Mouse (Mus musculus) heart, embryonic 15.5 days (tissue): ENCODE results near the gene B230118H07Rik. TPM values are rescaled to one million over a fixed set of nuclear protein-coding genes. Genes with fewer than 3 reads are reported as not detected.

Experiments used
- ATAC-seq: fragments of 200-750 bp; cut with Nextera tagmentation; replicated peaks from 2 replicates; pipeline ENCODE4 v1.8.0; 2017; ENCODE audit warnings: low read depth, moderate TSS enrichment; ENCODE audit not compliant: insufficient number of reproducible peaks, insufficient read depth, low FRiP score
- H3K27ac ChIP-seq: fragments of 300-500 bp; sonication (generic); 2 replicates; pipeline ENCODE4 v1.5.1; 2015; ENCODE audit warnings: mild to moderate bottlenecking, inconsistent platforms
- H3K27me3 ChIP-seq: fragments of 300-500 bp; sonication (generic); 2 replicates; pipeline ENCODE4 v1.6.1; 2015; ENCODE audit warnings: inconsistent platforms
- H3K36me3 ChIP-seq: fragments of 300-500 bp; sonication (generic); 2 replicates; pipeline ENCODE4 v1.6.1; 2015; ENCODE audit warnings: mild to moderate bottlenecking, inconsistent platforms
- H3K4me1 ChIP-seq: fragments of 300-500 bp; sonication (generic); replicated peaks from 2 replicates; pipeline ENCODE4 v1.6.1; 2015; ENCODE audit warnings: inconsistent platforms
- H3K4me2 ChIP-seq: fragments of 300-500 bp; sonication (generic); 2 replicates; pipeline ENCODE4 v1.6.1; 2015; ENCODE audit warnings: inconsistent platforms, mild to moderate bottlenecking, moderate library complexity
- H3K4me3 ChIP-seq: fragments of 300-500 bp; sonication (generic); 2 replicates; pipeline ENCODE4 v1.5.1; 2015; ENCODE audit warnings: mild to moderate bottlenecking, inconsistent platforms
- H3K9ac ChIP-seq: fragments of 300-500 bp; sonication (generic); 2 replicates; pipeline ENCODE4 v1.6.1; 2015; ENCODE audit warnings: mild to moderate bottlenecking, inconsistent platforms
- H3K9me3 ChIP-seq: fragments of 300-500 bp; sonication (generic); replicated peaks from 2 replicates; pipeline ENCODE4 v1.6.1; 2016; ENCODE audit warnings: inconsistent platforms
- WGBS: fragments of 180-500 bp; shearing (Covaris S2); methylation state at CpG from one replicate; pipeline ENCODE4 v1.1.7; 2015; ENCODE audit warnings: mixed read lengths; 5-methylcytosine and 5-hydroxymethylcytosine counted together
- polyA plus RNA-seq: library from polyadenylated mRNA; unstranded; fragments of >200 nt; fragmentation: Nextera tagmentation; extraction: Ambion mirVana; gene quantifications from 2 replicates; pipeline ENCODE4 v1.2.1, GENCODE M21; 2015

The B230118H07Rik gene
- polyA plus RNA-seq, 1 experiment from 2014 or later = 57.1 TPM

- ATAC-seq = no peak
- Histone ChIP-seq H3K36me3 (no peaks in the 10 kb centered on the region), H3K4me3 (no peak overlapping the region), H3K9ac (no peak overlapping the region), H3K27me3 (no peaks in the 10 kb centered on the region), H3K9me3 (no peaks in the 10 kb centered on the region), H3K27ac (no peak overlapping the region), H3K4me1 (peaks cover 3% of the 10 kb centered on the region), H3K4me2 (no peak overlapping the region)
- 65% methylated on average over 3 of the region's 3 CpGs for WGBS
Measured at GRCm38 (mm10) chr2:101668751-101669150, 19.4 kb upstream of the B230118H07Rik start.

- Histone ChIP-seq H3K4me3 (no peak overlapping the region), H3K36me3 (no peaks in the 10 kb centered on the region), H3K4me2 (no peak overlapping the region), H3K9ac (no peak overlapping the region), H3K27ac (no peak overlapping the region), H3K27me3 (no peaks in the 10 kb centered on the region), H3K4me1 (peaks cover 3% of the 10 kb centered on the region), H3K9me3 (no peaks in the 10 kb centered on the region)
- no peak for ATAC-seq
- 86% methylated on average over 3 of the region's 3 CpGs for WGBS
Measured at GRCm38 (mm10) chr2:101665703-101666092, 16.4 kb upstream of the B230118H07Rik start.

GRCm38 (mm10) chr2:101665058-101665702 lies 15.8 kb upstream of the B230118H07Rik start:
- 17% methylated on average over 9 of the region's 9 CpGs for WGBS
- ATAC-seq = 0 out of 2 replicates have a peak, but pooled peaks have one; percentile 35
- no peak overlapping the region for H3K4me3 ChIP-seq
- no peaks in the 10 kb centered on the region for H3K36me3 ChIP-seq
- no peaks in the 10 kb centered on the region for H3K27me3 ChIP-seq
- H3K4me2 ChIP-seq = no peak overlapping the region
- H3K27ac ChIP-seq = no peak overlapping the region
- H3K4me1 ChIP-seq = peaks cover 3% of the 10 kb centered on the region
- H3K9me3 ChIP-seq = no peaks in the 10 kb centered on the region
- H3K9ac ChIP-seq = no peak overlapping the region

- 58% methylated on average over 2 of the region's 2 CpGs for WGBS
- H3K9me3 ChIP-seq = no peaks in the 10 kb centered on the region
- ATAC-seq = no peak
Measured at GRCm38 (mm10) chr2:101660536-101660935, 11.2 kb upstream of the B230118H07Rik start.

DNA sequence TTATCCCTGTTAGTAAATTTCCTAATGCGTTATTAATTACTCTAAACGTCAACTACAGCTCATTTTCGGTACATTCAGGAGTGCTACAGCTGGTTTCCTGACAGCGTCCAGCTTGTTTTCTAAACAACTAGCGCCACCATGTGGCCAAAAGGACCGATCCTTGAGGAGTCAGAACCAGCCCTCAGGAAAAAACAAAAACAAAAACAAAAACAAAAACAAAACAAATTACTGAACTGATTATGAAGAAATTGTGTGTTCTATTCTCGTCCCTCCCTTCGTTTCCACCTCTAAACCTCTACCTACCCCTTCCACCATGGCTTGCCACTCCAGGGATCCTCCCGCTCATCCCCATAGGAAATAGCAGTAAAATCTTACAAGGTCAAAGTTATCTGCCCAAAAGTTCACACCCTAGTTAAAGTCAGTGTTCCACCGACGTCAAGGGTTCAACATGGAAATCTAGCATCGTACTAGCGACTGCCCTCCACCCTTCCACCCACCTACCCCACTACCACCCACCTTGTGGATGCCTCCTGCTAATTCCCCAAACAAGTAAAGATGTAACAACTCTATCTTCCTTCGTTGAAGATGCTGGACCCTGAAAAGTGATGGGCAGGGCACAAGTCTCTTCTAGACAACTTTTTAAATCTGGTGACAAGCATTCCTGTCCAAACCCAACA lies 3.7 kb upstream of the B230118H07Rik start:
- WGBS = 14% methylated on average over 14 of the region's 14 CpGs
- Histone ChIP-seq H3K4me3 (peak overlapping the region; percentile 42), H3K27me3 (no peaks in the 10 kb centered on the region), H3K9me3 (no peaks in the 10 kb centered on the region), H3K4me1 (no peaks in the 10 kb centered on the region), H3K27ac (no peak overlapping the region), H3K4me2 (peak overlapping the region; percentile 81), H3K9ac (peak overlapping the region; percentile 42), H3K36me3 (no peaks in the 10 kb centered on the region)
- ATAC-seq = no peak

More at GRCm38 (mm10) chr2:101660536-101660935, 11.2 kb upstream of the B230118H07Rik start:
- Histone ChIP-seq H3K9ac (no peak overlapping the region), H3K36me3 (no peaks in the 10 kb centered on the region), H3K27me3 (no peaks in the 10 kb centered on the region), H3K4me3 (no peak overlapping the region), H3K4me1 (peaks cover 2% of the 10 kb centered on the region), H3K27ac (no peak overlapping the region), H3K4me2 (no peak overlapping the region)

DNA sequence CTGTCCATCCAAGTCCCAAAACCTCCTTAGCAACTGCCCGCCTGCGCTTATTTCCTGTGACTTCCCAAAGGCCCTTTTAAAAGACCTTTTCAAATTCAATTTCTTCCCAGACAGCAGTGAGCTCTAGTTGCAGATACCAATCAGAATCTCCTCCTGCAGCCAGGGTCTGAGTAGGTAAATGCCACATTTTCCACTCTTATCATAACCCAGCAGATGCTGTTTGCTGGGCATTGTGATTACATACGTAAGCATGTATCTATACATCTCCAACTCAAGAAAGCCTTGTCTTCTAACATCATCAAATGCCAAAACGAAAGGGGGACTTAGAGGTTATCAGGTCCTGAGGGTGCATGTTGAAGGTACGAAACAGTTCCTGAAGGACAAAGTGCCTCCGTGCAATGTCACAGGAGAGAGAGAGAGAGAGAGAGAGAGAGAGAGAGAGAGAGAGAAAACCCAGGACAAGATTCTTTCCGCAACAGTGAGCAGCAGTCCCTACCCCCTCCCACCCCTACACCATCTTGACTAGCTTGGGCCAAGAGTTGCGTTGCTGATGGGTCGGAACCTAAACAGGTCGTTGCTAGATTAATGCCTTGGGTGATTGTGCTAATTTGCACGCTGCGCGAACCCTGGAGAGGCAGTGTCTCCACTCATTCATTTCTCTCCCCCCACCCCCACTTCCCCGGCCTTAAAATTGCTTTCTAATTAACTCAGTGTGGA lies 3.0 kb upstream of the B230118H07Rik start:
- 34% methylated on average over 14 of the region's 14 CpGs for WGBS
- ATAC-seq = no peak
- peak overlapping the region; percentile 42 for H3K9ac ChIP-seq

GRCm38 (mm10) chr2:101650446-101650845 lies 1.1 kb upstream of the B230118H07Rik start:
- H3K27ac ChIP-seq = no peak overlapping the region

More for the DNA sequence above, 3.0 kb upstream of the B230118H07Rik start:
- Histone ChIP-seq H3K4me1 (no peaks in the 10 kb centered on the region), H3K27me3 (no peaks in the 10 kb centered on the region), H3K27ac (no peak overlapping the region), H3K4me2 (peak overlapping the region; percentile 81), H3K4me3 (peak overlapping the region; percentile 42), H3K9me3 (no peaks in the 10 kb centered on the region), H3K36me3 (no peaks in the 10 kb centered on the region)

DNA sequence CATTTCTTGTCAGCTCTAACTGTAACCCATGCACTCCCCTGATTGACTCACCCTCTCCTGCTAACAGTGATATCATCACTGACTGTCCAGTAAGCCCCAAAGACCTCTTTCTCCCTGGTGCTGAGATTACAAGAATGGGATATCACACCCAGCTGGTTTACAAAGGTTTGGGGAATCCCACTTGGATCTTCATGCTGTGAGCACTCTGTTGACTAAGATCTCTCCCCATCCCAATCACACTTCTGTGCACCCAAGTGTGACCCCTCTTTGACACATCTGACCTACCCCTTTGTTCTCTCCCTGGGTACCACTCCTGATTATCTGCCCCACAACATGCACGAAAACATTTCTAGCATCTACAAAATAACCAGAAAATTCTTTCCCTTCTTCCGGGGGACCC lies 971 bp downstream of the B230118H07Rik start:
- ATAC-seq = no peak
- no peak overlapping the region for H3K9ac ChIP-seq
- H3K4me3 ChIP-seq = peak overlapping the region; percentile 8; the same call in 1 of the 2 replicates
- no peaks in the 10 kb centered on the region for H3K4me1 ChIP-seq
- no peak overlapping the region for H3K27ac ChIP-seq
- 75% methylated on average over 2 of the region's 2 CpGs for WGBS
- H3K9me3 ChIP-seq = no peaks in the 10 kb centered on the region
- no peaks in the 10 kb centered on the region for H3K27me3 ChIP-seq
- H3K4me2 ChIP-seq = no peak overlapping the region
- no peaks in the 10 kb centered on the region for H3K36me3 ChIP-seq

More at GRCm38 (mm10) chr2:101650446-101650845, 1.1 kb upstream of the B230118H07Rik start:
- H3K9ac ChIP-seq = no peak overlapping the region
- WGBS = 53% methylated on average over 1 of the region's 1 CpGs
- no peaks in the 10 kb centered on the region for H3K36me3 ChIP-seq
- H3K4me3 ChIP-seq = no peak overlapping the region
- H3K27me3 ChIP-seq = no peaks in the 10 kb centered on the region
- ATAC-seq = no peak
- H3K4me2 ChIP-seq = no peak overlapping the region
- no peaks in the 10 kb centered on the region for H3K4me1 ChIP-seq
- H3K9me3 ChIP-seq = no peaks in the 10 kb centered on the region

GRCm38 (mm10) chr2:101645841-101646240 lies 3.5 kb downstream of the B230118H07Rik start:
- WGBS = 93% methylated on average over 1 of the region's 1 CpGs
- H3K4me3 ChIP-seq = no peak overlapping the region
- no peak overlapping the region for H3K9ac ChIP-seq
- H3K4me2 ChIP-seq = no peak overlapping the region
- H3K27ac ChIP-seq = no peak overlapping the region
- no peaks in the 10 kb centered on the region for H3K36me3 ChIP-seq
- no peak for ATAC-seq
- no peaks in the 10 kb centered on the region for H3K27me3 ChIP-seq
- no peaks in the 10 kb centered on the region for H3K9me3 ChIP-seq
- H3K4me1 ChIP-seq = no peaks in the 10 kb centered on the region

GRCm38 (mm10) chr2:101639840-101640350 lies 9.4 kb downstream of the B230118H07Rik start:
- H3K4me1 ChIP-seq = no peaks in the 10 kb centered on the region
- H3K4me2 ChIP-seq = no peak overlapping the region
- no peak overlapping the region for H3K9ac ChIP-seq
- WGBS = 72% methylated on average over 3 of the region's 3 CpGs
- H3K36me3 ChIP-seq = no peaks in the 10 kb centered on the region
- H3K27me3 ChIP-seq = no peaks in the 10 kb centered on the region
- no peak overlapping the region for H3K27ac ChIP-seq
- H3K4me3 ChIP-seq = no peak overlapping the region
- no peak for ATAC-seq
- no peaks in the 10 kb centered on the region for H3K9me3 ChIP-seq
